ENCODE assay signal across 12 mouse cellular contexts in the genomic region with DNA sequence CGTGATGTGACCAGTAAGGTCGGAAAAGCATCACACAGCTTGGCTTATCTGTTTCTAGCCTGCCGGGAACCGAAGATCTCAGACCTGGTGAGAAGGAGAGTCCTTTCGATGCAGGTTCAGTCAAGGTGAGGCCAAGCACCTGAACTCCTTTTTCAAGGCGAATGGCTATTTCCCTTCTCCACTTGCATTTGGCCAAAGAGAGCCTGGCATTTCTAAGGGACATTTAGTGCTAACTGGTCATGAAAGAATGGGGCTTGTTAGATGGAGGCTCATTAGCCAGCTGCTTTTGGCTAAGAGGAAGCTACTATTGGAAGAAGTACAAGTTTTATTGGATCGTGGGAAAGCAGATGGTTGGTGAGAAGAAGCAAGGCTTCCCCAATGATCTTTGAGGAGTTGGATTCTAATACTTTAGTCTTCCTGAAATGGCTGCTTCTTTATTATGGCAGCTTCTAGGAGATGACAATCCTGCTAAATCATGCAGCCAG.
"Had no signal": no experiment of that assay in that cellular context is flagged by ENCODE, and none has a peak within 500 bp of the region (broad histone marks: within the 10 kb centered on the region; RNA-seq: fewer than 3 reads in every experiment).

No protein-coding gene starts in this region.

- DNase-seq: kidney, adult 2 months; kidney, postnatal 14 days; left cerebral cortex, postnatal 4 days; right cerebral cortex, adult 18-20 months; right cerebral cortex, postnatal 4 days; spleen, adult 18-20 months; thymus, adult 2 months; thymus, postnatal 25 days had no signal

- ATAC-seq: midbrain, embryonic 13.5 days had no signal

- H3K27ac ChIP-seq: kidney, embryonic 15.5 days; limb, embryonic 13.5 days; liver, embryonic 14.5 days; midbrain, embryonic 13.5 days had no signal

- H3K4me1 ChIP-seq: kidney, embryonic 15.5 days; limb, embryonic 13.5 days had no signal

- H3K4me3 ChIP-seq: kidney, embryonic 15.5 days; limb, embryonic 13.5 days; midbrain, embryonic 13.5 days had no signal
